Mouse (Mus musculus): ENCODE results near the gene Gm20481. TPM values are rescaled to one million over a fixed set of nuclear protein-coding genes. Genes with fewer than 3 reads are reported as not detected.
"Not testable (repeated sequence)": the region's sequence is repeated elsewhere in the genome, so short reads cannot be mapped to it uniquely, and the experiment has no call there.

Gene Gm20481
- polyA plus RNA-seq, 1 experiment from 2014 or later: not detected

DNA sequence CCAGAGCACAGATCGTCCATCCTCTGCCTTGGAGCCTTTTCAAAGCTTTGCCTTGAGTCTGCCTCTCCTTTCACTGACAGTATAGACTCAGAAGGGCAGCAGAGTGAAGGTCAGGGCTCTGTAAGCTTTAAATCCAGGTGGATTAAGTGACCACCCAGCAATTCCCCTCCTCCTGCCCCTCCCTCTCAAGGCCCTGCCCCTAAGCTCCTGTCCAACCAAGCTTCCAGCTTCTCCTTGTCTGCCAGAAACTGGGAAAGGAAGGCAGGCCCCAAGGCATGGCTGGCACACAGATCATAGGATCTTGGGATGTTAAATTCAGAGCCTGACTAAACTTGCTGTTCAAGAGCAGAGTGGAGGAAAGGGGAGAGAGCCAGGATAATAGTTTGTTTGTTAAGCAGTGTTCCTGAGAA, 5.1 kb upstream of the Gm20481 start:
- Histone ChIP-seq H3K27me3 (ENCODE audit: control insufficient read depth, insufficient read depth, low read length) (peaks cover 17% of the 10 kb centered on the region), H3K4me1 (ENCODE audit: control insufficient read depth, insufficient read depth, low read length) (peaks cover 3% of the 10 kb centered on the region), H3K27ac (ENCODE audit: low read depth, low read length) (no peak overlapping the region), H3K9ac (ENCODE audit: low read length) (no peak overlapping the region), H3K36me3 (ENCODE audit: control insufficient read depth, insufficient read depth, low read length) (no peaks in the 10 kb centered on the region), H3K9me3 (ENCODE audit: control insufficient read depth, low read length) (no peaks in the 10 kb centered on the region), H3K4me3 (ENCODE audit: low read depth, low read length) (no peak overlapping the region), H3K4me2 (no peak overlapping the region)
- ATAC-seq (ENCODE audit: low FRiP score) (no peak), DNase-seq (ENCODE audit: low spot score, missing footprints) (no peak)
- 5% methylated on average over 1 of the region's 1 CpGs for WGBS

DNA sequence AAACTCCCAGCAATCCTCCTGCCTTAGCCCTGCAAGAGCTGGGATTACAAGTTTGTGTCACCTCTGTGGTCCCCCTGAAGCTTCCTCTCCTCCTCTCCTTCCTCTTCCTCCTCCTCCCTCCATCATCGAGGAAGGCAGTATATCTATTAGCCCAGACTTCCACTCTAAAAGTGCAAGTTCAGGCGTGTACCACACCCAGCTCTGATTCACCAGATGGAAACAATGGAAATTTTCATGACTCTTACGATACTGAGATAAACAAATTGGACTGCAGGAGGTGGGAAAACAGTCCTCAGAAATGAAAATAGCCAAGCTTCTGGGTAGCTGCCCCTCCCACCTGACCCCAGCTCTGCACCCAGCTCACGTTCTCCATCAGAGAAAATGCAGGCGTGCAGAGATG, 4.1 kb upstream of the Gm20481 start:
- no peak overlapping the region for H3K4me3 ChIP-seq (ENCODE audit: low read depth, low read length)
- H3K4me2 ChIP-seq: no peak overlapping the region
- 83% methylated on average over 5 of the region's 5 CpGs for WGBS
- ATAC-seq (ENCODE audit: low FRiP score) (no peak), DNase-seq (ENCODE audit: low spot score, missing footprints) (no peak)
- peaks cover 20% of the 10 kb centered on the region for H3K27me3 ChIP-seq (ENCODE audit: control insufficient read depth, insufficient read depth, low read length)
- no peaks in the 10 kb centered on the region for H3K4me1 ChIP-seq (ENCODE audit: control insufficient read depth, insufficient read depth, low read length)
- H3K9ac ChIP-seq (ENCODE audit: low read length): no peak overlapping the region
- H3K9me3 ChIP-seq (ENCODE audit: control insufficient read depth, low read length): no peaks in the 10 kb centered on the region
- H3K36me3 ChIP-seq (ENCODE audit: control insufficient read depth, insufficient read depth, low read length): no peaks in the 10 kb centered on the region
- H3K27ac ChIP-seq (ENCODE audit: low read depth, low read length): no peak overlapping the region

DNA sequence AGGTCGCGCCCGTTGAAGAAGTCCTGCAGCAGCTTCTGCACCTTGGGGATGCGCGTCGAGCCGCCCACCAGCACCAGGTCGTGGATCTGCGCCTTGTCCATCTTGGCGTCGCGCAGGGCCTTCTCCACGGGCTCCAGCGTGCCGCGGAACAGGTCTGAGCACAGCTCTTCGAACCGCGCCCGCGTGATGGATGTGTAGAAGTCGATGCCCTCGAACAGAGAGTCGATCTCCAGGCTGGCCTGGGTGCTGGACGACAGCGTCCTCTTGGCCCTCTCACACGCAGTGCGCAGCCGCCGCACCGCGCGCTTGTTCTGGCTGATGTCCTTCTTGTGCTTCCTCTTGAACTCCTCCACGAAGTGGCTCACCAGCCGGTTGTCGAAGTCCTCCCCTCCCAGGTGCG, 1.1 kb downstream of the Gm20481 start:
- ATAC-seq (ENCODE audit: low FRiP score); H3K36me3 ChIP-seq (ENCODE audit: control insufficient read depth, insufficient read depth, low read length); H3K27ac ChIP-seq (ENCODE audit: low read depth, low read length); H3K4me1 ChIP-seq (ENCODE audit: control insufficient read depth, insufficient read depth, low read length); H3K4me2 ChIP-seq; H3K9ac ChIP-seq (ENCODE audit: low read length); H3K4me3 ChIP-seq (ENCODE audit: low read depth, low read length); DNase-seq (ENCODE audit: low spot score, missing footprints); H3K9me3 ChIP-seq (ENCODE audit: control insufficient read depth, low read length): not testable (repeated sequence)
- 26% methylated on average over 24 of the region's 37 CpGs for WGBS
- peaks cover 20% of the 10 kb centered on the region for H3K27me3 ChIP-seq (ENCODE audit: control insufficient read depth, insufficient read depth, low read length)

DNA sequence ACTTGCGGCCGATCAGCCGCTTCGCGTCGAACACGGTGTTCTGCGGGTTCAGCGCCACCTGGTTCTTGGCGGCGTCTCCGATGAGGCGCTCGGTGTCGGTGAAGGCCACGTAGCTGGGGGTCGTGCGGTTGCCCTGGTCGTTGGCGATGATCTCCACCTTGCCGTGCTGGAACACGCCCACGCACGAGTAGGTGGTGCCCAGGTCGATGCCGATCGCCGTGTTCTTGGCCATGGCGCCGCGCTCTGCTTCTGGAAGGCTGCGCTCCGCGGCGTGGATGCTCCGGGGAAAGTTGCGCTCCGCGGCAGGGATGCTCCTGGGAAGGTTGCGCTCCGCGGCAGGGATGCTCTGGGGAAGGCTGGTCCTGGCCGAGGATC, 2.0 kb downstream of the Gm20481 start:
- peak; percentile 70 for ATAC-seq (ENCODE audit: low FRiP score)
- H3K4me2 ChIP-seq: peak overlapping the region; percentile 44
- not testable (repeated sequence) for H3K9ac ChIP-seq (ENCODE audit: low read length); H3K36me3 ChIP-seq (ENCODE audit: control insufficient read depth, insufficient read depth, low read length); H3K9me3 ChIP-seq (ENCODE audit: control insufficient read depth, low read length); H3K27ac ChIP-seq (ENCODE audit: low read depth, low read length); H3K4me1 ChIP-seq (ENCODE audit: control insufficient read depth, insufficient read depth, low read length); DNase-seq (ENCODE audit: low spot score, missing footprints)
- peak overlapping the region; percentile 18; the same call in 1 of the 2 replicates for H3K4me3 ChIP-seq (ENCODE audit: low read depth, low read length)
- 0% methylated on average over 15 of the region's 43 CpGs for WGBS
- peaks cover 20% of the 10 kb centered on the region for H3K27me3 ChIP-seq (ENCODE audit: control insufficient read depth, insufficient read depth, low read length)

DNA sequence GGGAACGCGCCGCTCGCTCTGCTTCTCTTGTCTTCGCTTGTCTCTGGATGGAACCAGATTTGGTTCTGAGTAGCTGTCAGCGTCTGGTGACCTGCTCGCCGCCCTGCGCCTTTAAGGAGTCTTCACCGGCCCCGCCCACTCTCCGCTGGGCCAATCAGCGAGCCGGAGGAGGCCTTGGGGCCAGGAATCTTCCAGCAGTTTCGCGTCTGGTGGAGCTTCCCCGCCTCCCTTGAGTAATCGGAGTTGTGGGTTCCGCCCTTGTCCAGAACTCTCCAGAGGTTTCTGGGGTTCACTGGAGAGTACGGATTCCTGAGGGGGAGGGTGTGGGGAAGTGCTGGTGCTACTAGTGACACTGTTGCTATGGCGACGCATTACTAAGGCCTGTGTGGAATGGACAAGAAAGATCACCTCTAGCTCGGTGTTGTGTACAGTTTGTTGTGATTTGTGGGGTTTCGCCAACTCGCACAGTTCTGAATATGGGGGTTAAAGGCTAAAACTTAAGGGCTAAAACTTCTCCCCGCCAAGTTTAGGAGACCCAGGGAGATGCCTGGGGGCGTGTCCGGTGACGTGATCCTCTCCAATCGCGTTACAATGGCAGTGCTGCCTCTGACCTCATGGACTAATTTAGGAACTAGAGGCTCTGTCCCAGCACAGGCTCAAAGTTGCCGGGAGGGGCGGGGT, 2.5 kb downstream of the Gm20481 start, which contains the start of the genes Hspa1a and Hspa1l:
Gene Hspa1a (minus strand): TSS at position 88 of the 681 bp plus-strand sequence.
Gene Hspa1l (plus strand): TSS at position 635 of the 681 bp plus-strand sequence.
- not testable (repeated sequence) for H3K27ac ChIP-seq (ENCODE audit: low read depth, low read length); H3K4me1 ChIP-seq (ENCODE audit: control insufficient read depth, insufficient read depth, low read length); H3K36me3 ChIP-seq (ENCODE audit: control insufficient read depth, insufficient read depth, low read length); H3K9me3 ChIP-seq (ENCODE audit: control insufficient read depth, low read length)
- Histone ChIP-seq H3K9ac (ENCODE audit: low read length) (peak within 1 kb of the TSS; percentile 2; the same call in 1 of the 2 replicates), H3K4me2 (peak within 1 kb of the TSS; percentile 44), H3K4me3 (ENCODE audit: low read depth, low read length) (peak within 1 kb of the TSS; percentile 18), H3K27me3 (ENCODE audit: control insufficient read depth, insufficient read depth, low read length) (peaks cover 20% of the 10 kb centered on the region)
- ATAC-seq (ENCODE audit: low FRiP score) (peak; percentile 96), DNase-seq (ENCODE audit: low spot score, missing footprints) (peak; percentile 96)
- WGBS: under 1% methylated on average over 25 of the region's 33 CpGs

DNA sequence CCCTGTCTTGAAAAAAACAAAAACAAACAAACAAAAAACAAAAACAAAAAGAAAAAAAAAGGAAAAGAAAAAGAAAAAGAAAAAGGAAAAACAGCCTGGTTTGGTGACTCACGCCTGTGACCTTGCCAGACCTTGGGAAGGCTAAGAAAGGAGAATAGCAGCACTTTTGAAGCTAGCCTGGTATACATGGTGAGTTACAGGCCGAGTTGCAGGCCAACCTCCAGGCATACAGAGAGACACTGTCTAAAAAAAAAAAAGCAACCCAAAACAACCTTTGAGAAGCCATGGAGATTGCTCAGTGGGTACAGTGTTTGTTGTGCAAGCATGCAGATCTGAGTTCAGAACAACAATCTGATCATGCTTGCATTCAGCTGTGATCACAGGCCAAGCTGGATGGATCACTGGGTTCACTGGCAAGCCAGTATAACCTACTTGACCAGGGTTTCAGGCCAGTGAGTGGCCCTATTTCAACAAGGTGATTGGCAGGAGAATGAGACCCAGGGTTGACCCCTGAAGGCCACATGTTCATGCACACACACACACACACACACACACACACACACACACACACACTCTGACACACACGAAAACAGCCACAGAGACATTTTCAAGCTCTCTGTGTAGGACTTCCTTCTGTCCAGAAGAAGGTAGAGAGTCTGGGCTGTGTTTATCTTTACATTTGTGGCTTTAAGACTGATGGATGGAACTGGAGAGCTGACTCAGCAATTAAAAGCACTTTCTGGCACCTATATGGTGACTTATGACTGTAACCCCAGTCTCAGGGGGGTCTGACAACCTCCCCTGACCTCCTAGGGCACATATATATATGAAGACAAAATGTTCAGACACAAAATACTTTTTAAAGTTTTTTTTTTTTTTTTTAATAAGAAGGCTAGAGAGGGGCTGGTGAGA, 6.1 kb downstream of the Gm20481 start:
- Histone ChIP-seq H3K4me3 (ENCODE audit: low read depth, low read length) (no peak overlapping the region), H3K36me3 (ENCODE audit: control insufficient read depth, insufficient read depth, low read length) (no peaks in the 10 kb centered on the region), H3K9ac (ENCODE audit: low read length) (no peak overlapping the region), H3K4me2 (no peak overlapping the region), H3K27ac (ENCODE audit: low read depth, low read length) (no peak overlapping the region), H3K27me3 (ENCODE audit: control insufficient read depth, insufficient read depth, low read length) (no peaks in the 10 kb centered on the region), H3K9me3 (ENCODE audit: control insufficient read depth, low read length) (no peaks in the 10 kb centered on the region), H3K4me1 (ENCODE audit: control insufficient read depth, insufficient read depth, low read length) (peaks cover 5% of the 10 kb centered on the region)
- no peak for DNase-seq (ENCODE audit: low spot score, missing footprints)
- 78% methylated on average over 3 of the region's 3 CpGs for WGBS
- no peak for ATAC-seq (ENCODE audit: low FRiP score)

DNA sequence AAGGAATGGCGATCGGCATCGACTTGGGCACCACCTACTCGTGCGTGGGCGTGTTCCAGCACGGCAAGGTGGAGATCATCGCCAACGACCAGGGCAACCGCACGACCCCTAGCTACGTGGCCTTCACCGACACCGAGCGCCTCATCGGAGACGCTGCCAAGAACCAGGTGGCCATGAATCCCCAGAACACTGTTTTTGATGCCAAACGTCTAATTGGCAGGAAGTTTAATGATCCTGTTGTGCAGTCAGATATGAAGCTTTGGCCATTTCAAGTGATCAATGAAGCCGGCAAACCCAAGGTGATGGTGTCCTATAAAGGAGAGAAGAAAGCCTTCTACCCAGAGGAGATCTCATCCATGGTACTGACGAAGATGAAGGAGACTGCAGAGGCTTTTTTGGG, 7.3 kb downstream of the Gm20481 start:
- DNase-seq (ENCODE audit: low spot score, missing footprints) (no peak), ATAC-seq (ENCODE audit: low FRiP score) (no peak)
- no peak overlapping the region for H3K4me3 ChIP-seq (ENCODE audit: low read depth, low read length)
- 95% methylated on average over 20 of the region's 20 CpGs for WGBS
- H3K36me3 ChIP-seq (ENCODE audit: control insufficient read depth, insufficient read depth, low read length): no peaks in the 10 kb centered on the region
- no peak overlapping the region for H3K9ac ChIP-seq (ENCODE audit: low read length)
- no peaks in the 10 kb centered on the region for H3K9me3 ChIP-seq (ENCODE audit: control insufficient read depth, low read length)
- no peak overlapping the region for H3K27ac ChIP-seq (ENCODE audit: low read depth, low read length)
- H3K4me2 ChIP-seq: no peak overlapping the region
- peaks cover 10% of the 10 kb centered on the region for H3K4me1 ChIP-seq (ENCODE audit: control insufficient read depth, insufficient read depth, low read length)
- H3K27me3 ChIP-seq (ENCODE audit: control insufficient read depth, insufficient read depth, low read length): no peaks in the 10 kb centered on the region

DNA sequence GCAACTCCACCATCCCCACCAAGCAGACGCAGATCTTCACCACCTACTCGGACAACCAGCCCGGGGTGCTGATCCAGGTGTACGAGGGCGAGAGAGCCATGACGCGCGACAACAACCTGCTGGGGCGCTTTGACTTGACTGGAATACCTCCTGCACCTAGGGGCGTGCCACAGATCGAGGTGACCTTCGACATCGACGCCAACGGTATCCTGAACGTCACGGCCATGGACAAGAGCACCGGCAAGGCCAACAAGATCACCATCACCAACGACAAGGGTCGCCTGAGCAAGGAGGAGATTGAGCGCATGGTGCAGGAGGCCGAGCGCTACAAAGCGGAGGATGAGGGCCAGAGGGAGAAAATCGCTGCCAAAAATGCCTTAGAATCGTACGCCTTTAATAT, 8.5 kb downstream of the Gm20481 start:
- Histone ChIP-seq H3K9ac (ENCODE audit: low read length) (no peak overlapping the region), H3K27me3 (ENCODE audit: control insufficient read depth, insufficient read depth, low read length) (no peaks in the 10 kb centered on the region), H3K36me3 (ENCODE audit: control insufficient read depth, insufficient read depth, low read length) (no peaks in the 10 kb centered on the region), H3K4me2 (no peak overlapping the region), H3K4me3 (ENCODE audit: low read depth, low read length) (no peak overlapping the region), H3K27ac (ENCODE audit: low read depth, low read length) (no peak overlapping the region), H3K4me1 (ENCODE audit: control insufficient read depth, insufficient read depth, low read length) (peaks cover 15% of the 10 kb centered on the region), H3K9me3 (ENCODE audit: control insufficient read depth, low read length) (no peaks in the 10 kb centered on the region)
- WGBS: 88% methylated on average over 27 of the region's 27 CpGs
- no peak for DNase-seq (ENCODE audit: low spot score, missing footprints)
- no peak for ATAC-seq (ENCODE audit: low FRiP score)

DNA sequence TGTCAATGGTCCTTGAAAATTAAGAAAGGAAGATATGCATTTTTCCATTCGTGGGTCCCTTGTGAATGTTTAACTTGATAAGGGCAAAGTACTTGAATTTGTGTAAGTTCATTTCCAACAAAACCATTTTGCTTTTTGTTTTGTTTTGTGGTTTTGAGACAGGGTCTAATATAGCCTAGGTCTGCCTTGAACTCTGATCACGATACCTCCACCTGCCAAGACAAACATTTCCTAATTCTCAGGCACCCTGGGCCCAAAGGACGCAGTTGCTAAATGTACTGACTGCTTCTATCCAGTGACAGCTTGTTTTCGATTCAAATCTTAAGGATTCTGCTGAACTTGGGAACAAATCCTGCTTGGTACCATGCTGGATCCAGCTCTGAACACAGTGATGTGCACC, 9.9 kb downstream of the Gm20481 start:
- ATAC-seq (ENCODE audit: low FRiP score) (no peak), DNase-seq (ENCODE audit: low spot score, missing footprints) (no peak)
- no peak overlapping the region for H3K4me3 ChIP-seq (ENCODE audit: low read depth, low read length)
- H3K9ac ChIP-seq (ENCODE audit: low read length): no peak overlapping the region
- H3K27me3 ChIP-seq (ENCODE audit: control insufficient read depth, insufficient read depth, low read length): no peaks in the 10 kb centered on the region
- H3K9me3 ChIP-seq (ENCODE audit: control insufficient read depth, low read length): no peaks in the 10 kb centered on the region
- H3K36me3 ChIP-seq (ENCODE audit: control insufficient read depth, insufficient read depth, low read length): no peaks in the 10 kb centered on the region
- 94% methylated on average over 4 of the region's 4 CpGs for WGBS
- no peak overlapping the region for H3K27ac ChIP-seq (ENCODE audit: low read depth, low read length)
- no peak overlapping the region for H3K4me2 ChIP-seq
- H3K4me1 ChIP-seq (ENCODE audit: control insufficient read depth, insufficient read depth, low read length): peaks cover 15% of the 10 kb centered on the region

All from midbrain, embryonic 11.5 days (tissue).